Mouse (Mus musculus) lung, postnatal 0 days (tissue): ENCODE data around the gene Hist1h2br.

Experiments
- CTCF ChIP-seq: IDR thresholded peaks from 2 replicates; pipeline ENCODE4 v1.5.1; 2016; ENCODE audit warnings: antibody characterized with exemption, mild to moderate bottlenecking
- EP300 ChIP-seq: IDR thresholded peaks from 2 replicates; pipeline ENCODE4 v1.6.1; 2016; ENCODE audit warnings: antibody characterized with exemption, mild to moderate bottlenecking, control low read depth

DNA sequence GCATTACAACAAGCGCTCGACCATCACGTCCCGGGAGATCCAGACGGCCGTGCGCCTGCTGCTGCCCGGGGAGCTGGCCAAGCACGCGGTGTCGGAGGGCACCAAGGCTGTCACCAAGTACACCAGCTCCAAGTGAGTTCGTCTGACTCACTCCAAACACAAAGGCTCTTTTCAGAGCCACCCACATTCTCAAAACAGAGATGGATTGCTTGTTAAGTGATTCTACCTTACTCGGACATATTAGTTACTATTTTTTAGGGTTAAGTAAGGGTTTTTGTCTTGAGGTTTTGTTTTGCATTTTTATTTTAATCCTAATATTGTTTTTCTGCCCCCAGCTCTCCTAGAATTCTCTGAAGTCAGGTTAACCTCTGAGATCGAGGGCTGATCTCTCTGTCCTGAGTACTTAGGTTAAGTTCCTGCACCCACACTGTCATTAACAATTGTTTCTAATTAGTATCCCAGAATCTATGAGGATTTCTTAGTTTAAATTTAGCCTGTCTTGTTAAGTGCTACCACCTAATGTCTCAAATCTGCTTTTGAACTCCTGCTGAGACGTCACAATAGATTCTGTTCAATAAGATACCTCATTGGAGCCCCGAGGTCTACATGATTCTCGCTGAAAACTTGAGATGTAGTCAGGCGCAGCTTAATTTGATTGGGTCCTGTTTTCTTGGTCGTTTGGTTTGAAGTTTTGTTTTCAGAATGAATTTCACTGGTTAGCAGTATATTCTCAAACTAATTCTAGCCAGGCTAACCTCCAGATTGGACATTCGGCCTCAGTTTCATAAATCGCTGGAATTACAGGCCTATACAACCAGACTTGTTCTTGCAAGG, 45.6 kb upstream of the Hist1h2br start:
- TF ChIP-seq CTCF (no peak), EP300 (no peak)
